Mouse (Mus musculus) embryonic facial prominence, embryonic 10.5 days (tissue): ENCODE measurements around the gene Ccl22. TPM values are rescaled to one million over a fixed set of nuclear protein-coding genes. Genes with fewer than 3 reads are reported as not detected.

ENCODE experiments used
- DNase-seq: peaks from one replicate; pipeline ENCODE4 v3.0.0-alpha.2; 2017; ENCODE audit warnings: low spot score
- H3K27ac ChIP-seq: fragments of 300-500 bp; sonication (generic); replicated peaks from 2 replicates; pipeline ENCODE4 v1.5.1; 2016; ENCODE audit warnings: mild to moderate bottlenecking
- H3K27me3 ChIP-seq: fragments of 300-500 bp; sonication (generic); replicated peaks from 2 replicates; pipeline ENCODE4 v1.6.1; 2016; ENCODE audit warnings: low read depth, mild to moderate bottlenecking; ENCODE audit not compliant: poor library complexity, severe bottlenecking
- H3K36me3 ChIP-seq: fragments of 300-500 bp; sonication (generic); replicated peaks from 2 replicates; pipeline ENCODE4 v1.6.1; 2016; ENCODE audit warnings: mild to moderate bottlenecking, moderate library complexity
- H3K4me1 ChIP-seq: fragments of 300-500 bp; sonication (generic); 2 replicates; pipeline ENCODE4 v1.6.1; 2016
- H3K4me3 ChIP-seq: fragments of 300-500 bp; sonication (generic); 2 replicates; pipeline ENCODE4 v1.5.1; 2016; ENCODE audit warnings: mild to moderate bottlenecking, moderate library complexity
- H3K9me3 ChIP-seq: fragments of 300-500 bp; sonication (generic); 2 replicates; pipeline ENCODE4 v1.6.1; 2016; ENCODE audit warnings: mild to moderate bottlenecking
- WGBS: fragments of 180-500 bp; shearing (Covaris S2); methylation state at CpG from one replicate; pipeline ENCODE4 v1.1.7; 2016; 5-methylcytosine and 5-hydroxymethylcytosine counted together
- polyA plus RNA-seq: library from polyadenylated mRNA; unstranded; fragments of >200 nt; fragmentation: Nextera tagmentation; extraction: Ambion mirVana; gene quantifications from 2 replicates; pipeline ENCODE4 v1.2.1, GENCODE M21; 2016

Ccl22 gene
- polyA plus RNA-seq, 1 experiment from 2014 or later: not detected

DNA sequence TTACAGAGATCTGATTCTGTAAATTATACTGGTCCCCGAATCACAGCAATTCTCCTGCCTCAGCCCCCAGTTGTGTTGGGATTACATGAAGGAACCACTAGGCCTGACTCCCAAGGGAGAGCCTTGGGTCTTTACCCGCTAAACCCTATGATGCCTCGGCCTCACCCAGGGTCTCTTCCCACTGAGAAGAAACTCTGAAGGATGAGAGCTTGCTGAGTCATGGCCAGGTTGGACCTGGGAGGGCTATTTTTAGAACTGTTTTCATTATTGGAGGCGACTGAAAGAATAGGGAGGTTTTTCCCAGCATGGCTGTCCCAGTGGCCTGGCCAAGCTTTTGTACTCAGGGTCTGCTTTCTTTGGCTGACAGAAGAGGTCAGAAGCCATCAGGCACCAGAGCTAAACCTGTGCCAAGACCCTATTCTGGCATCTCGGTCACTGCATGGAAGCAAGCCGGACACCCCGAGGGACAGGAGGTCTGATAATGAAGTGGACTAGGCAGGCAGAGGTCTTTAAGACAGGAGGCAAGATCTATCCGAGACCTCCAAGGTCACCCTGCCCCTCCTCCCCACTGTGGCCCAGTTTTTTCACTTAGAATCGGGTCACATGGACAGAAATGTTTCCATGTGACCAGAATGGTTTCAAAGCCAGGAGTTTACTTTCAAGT is 38.5 kb upstream of the Ccl22 start:
- no peaks in the 10 kb centered on the region for H3K36me3 ChIP-seq

DNA sequence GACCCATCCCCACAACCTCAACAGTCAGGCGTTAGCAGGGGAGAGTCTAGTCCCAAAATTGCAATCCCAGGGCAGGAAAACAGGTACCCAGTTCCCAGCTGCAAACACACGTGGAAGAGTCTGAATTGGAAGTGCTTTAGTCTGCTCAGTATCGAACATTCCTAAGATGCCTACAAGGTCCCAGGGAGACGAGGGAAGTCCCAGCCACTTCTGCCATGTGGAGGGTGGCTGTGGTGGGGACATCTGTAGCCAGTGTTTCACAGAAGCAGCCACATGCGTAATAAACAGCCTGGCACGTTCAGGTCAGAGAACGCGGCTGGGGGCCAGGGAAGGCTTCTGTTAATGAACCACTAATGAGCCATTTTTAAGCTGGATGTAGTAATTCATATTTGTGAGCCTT is 35.1 kb upstream of the Ccl22 start:
- 68% methylated on average over 8 of the region's 8 CpGs for WGBS
- no peak for DNase-seq

More for the DNA sequence above, 38.5 kb upstream of the Ccl22 start:
- H3K27me3 ChIP-seq: 0 out of 2 replicates have a peak, but pooled peaks cover 5% of the 10 kb centered on the region
- H3K4me3 ChIP-seq: no peak overlapping the region
- H3K9me3 ChIP-seq: no peaks in the 10 kb centered on the region
- no peak for DNase-seq
- 79% methylated on average over 9 of the region's 9 CpGs for WGBS
- H3K27ac ChIP-seq: no peak overlapping the region
- H3K4me1 ChIP-seq: peaks cover 11% of the 10 kb centered on the region; the same call in 1 of the 2 replicates

DNA sequence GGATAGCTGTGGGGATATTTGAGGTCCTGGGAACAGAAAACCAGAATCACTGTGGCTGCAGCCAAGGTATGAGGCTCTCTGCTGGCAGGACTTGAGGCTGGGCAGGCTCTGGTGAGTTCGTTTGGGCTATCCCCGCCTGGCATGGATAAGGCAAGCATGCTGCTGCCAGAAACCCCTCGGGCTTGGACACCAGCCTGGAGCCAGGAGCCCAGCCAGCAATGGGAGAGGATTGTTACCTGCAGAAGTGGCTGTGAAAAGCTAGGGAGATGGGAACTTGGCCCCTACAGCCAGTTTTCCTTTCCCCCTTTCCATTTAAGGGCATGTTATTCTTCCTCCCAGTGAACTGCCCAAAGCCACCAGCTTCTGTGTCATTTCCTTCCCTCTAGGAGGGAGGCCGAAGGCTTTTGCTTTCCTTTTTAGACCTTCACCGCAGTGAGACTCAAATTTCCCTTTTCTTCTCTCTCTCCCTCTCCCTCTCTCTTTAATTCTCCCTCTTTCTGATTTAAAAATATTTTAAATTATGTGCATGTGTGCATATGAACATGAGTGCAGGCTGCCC is 34.2 kb upstream of the Ccl22 start:
- no peak overlapping the region for H3K4me3 ChIP-seq
- no peak for DNase-seq
- no peak overlapping the region for H3K27ac ChIP-seq
- no peaks in the 10 kb centered on the region for H3K36me3 ChIP-seq
- no peaks in the 10 kb centered on the region for H3K9me3 ChIP-seq
- 65% methylated on average over 5 of the region's 5 CpGs for WGBS
- H3K27me3 ChIP-seq: no peaks in the 10 kb centered on the region
- peaks cover 8% of the 10 kb centered on the region; the same call in 1 of the 2 replicates for H3K4me1 ChIP-seq

More for the DNA sequence above, 35.1 kb upstream of the Ccl22 start:
- H3K4me3 ChIP-seq: no peak overlapping the region
- no peak overlapping the region for H3K27ac ChIP-seq
- H3K9me3 ChIP-seq: no peaks in the 10 kb centered on the region
- H3K36me3 ChIP-seq: no peaks in the 10 kb centered on the region
- peaks cover 8% of the 10 kb centered on the region; the same call in 1 of the 2 replicates for H3K4me1 ChIP-seq
- H3K27me3 ChIP-seq: 0 out of 2 replicates have a peak, but pooled peaks cover 1% of the 10 kb centered on the region

DNA sequence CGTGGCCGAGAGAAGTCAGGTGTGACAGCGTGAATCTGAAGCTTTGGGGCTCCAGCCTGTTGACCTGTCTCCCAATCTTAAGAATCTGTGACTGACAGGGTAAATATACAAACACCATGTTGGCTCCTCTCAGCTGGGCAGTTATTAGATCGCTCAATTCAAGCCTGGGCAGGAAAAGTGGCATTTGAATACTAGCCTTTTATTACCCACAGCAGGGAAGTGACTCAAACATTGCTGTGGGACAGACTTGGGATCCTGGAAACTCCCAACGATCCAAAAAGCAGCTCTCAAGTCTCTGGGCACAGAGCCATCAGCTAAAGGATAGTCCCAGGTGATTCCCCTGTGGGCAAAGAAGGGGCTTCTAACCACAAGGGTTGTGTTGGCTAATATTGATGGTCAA is 30.8 kb upstream of the Ccl22 start:
- no peak for DNase-seq
- Histone ChIP-seq H3K27ac (no peak overlapping the region), H3K4me3 (no peak overlapping the region), H3K36me3 (no peaks in the 10 kb centered on the region), H3K9me3 (no peaks in the 10 kb centered on the region), H3K27me3 (no peaks in the 10 kb centered on the region), H3K4me1 (no peaks in the 10 kb centered on the region)
- WGBS: 60% methylated on average over 5 of the region's 5 CpGs

DNA sequence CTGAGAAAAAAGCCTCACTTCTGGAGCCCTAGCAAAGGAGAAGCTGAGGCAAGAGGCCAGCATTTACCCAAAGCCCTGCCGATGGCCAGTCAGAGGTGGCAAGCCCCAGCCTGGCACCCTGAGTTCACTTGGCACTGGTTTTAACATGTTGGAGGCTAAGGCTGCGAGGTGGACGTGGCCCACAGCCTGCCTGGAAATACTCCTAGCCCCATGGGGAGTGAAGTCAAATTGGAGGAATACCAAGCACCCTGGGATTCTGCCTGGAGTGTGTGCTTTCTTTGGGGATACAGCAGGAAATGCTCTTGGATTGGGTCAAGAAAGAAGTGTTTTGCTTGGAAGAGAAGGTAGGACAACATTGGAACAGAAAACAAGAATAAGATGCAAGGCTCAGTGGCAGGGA is 29.5 kb upstream of the Ccl22 start:
- no peak for DNase-seq
- H3K36me3 ChIP-seq: no peaks in the 10 kb centered on the region
- no peaks in the 10 kb centered on the region for H3K27me3 ChIP-seq
- no peaks in the 10 kb centered on the region for H3K9me3 ChIP-seq
- no peak overlapping the region for H3K4me3 ChIP-seq
- no peaks in the 10 kb centered on the region for H3K4me1 ChIP-seq
- H3K27ac ChIP-seq: no peak overlapping the region
- 83% methylated on average over 3 of the region's 3 CpGs for WGBS

DNA sequence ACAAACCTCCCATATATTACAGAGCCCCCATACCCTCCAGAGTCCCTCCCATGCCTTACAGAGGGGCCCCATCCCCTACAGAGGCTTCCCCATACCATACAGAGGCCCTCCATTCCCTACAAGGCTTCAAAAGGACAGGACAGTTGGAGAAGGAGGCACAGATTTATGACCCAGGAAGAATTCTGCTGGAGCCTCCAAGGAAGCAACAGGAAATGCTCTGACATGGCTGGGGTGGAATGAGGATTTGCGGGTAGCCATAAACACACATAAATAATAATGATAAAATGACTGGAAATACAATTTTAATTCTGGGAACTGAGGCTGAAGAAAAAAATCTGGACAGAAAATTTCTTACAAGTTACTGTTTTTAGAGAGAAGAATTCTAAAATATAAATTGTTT is 28.5 kb upstream of the Ccl22 start:
- H3K4me1 ChIP-seq: no peaks in the 10 kb centered on the region
- no peaks in the 10 kb centered on the region for H3K36me3 ChIP-seq
- H3K27me3 ChIP-seq: no peaks in the 10 kb centered on the region
- H3K4me3 ChIP-seq: no peak overlapping the region
- H3K27ac ChIP-seq: no peak overlapping the region
- DNase-seq: no peak
- WGBS: 91% methylated on average over 1 of the region's 1 CpGs
- no peaks in the 10 kb centered on the region for H3K9me3 ChIP-seq

DNA sequence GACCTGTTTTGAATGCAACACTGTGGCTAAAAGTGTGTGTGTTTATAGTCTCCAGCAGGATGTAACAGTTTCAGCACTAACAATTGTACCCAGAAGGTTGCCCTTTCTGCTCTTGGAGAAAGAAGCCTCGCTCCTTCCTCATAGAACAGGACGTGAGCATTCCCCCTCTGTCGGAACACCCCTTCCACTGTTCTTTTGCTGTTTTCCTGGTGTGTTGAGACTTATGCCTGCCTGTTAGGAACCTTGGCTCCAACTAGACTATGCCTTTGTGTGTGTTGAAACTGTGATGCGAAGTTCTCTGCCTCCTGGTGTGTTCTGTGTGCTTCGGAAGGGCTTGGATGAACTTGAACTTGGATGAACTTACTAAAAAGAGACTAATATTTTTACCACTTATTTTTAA is 19.4 kb upstream of the Ccl22 start:
- Histone ChIP-seq H3K27me3 (no peaks in the 10 kb centered on the region), H3K4me1 (no peaks in the 10 kb centered on the region), H3K9me3 (no peaks in the 10 kb centered on the region), H3K27ac (no peak overlapping the region), H3K4me3 (no peak overlapping the region), H3K36me3 (no peaks in the 10 kb centered on the region)
- no peak for DNase-seq
- 88% methylated on average over 5 of the region's 5 CpGs for WGBS

DNA sequence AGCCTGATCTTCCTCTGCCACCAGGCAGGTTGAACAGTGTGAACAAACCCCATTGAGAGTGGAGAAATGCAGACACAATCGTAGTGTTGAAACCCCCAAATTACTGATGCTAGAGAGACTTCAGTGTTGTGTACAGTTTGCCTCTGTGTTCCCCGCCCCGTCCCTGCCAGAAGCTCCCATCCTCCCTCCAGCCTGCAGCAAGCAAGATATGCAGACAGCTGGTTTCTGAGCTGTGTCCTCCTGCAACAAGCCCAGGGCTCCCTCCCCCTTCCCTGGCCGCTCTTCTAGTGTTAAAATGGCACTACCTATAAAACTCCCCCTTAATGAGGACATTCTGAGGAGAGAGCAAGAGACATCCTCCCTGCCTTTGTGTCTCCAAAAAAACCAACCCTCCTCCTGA is 16.1 kb upstream of the Ccl22 start:
- no peak for DNase-seq
- 71% methylated on average over 4 of the region's 4 CpGs for WGBS
- H3K27ac ChIP-seq: no peak overlapping the region
- H3K4me1 ChIP-seq: no peaks in the 10 kb centered on the region
- no peaks in the 10 kb centered on the region for H3K9me3 ChIP-seq
- H3K27me3 ChIP-seq: no peaks in the 10 kb centered on the region
- H3K4me3 ChIP-seq: no peak overlapping the region
- no peaks in the 10 kb centered on the region for H3K36me3 ChIP-seq

DNA sequence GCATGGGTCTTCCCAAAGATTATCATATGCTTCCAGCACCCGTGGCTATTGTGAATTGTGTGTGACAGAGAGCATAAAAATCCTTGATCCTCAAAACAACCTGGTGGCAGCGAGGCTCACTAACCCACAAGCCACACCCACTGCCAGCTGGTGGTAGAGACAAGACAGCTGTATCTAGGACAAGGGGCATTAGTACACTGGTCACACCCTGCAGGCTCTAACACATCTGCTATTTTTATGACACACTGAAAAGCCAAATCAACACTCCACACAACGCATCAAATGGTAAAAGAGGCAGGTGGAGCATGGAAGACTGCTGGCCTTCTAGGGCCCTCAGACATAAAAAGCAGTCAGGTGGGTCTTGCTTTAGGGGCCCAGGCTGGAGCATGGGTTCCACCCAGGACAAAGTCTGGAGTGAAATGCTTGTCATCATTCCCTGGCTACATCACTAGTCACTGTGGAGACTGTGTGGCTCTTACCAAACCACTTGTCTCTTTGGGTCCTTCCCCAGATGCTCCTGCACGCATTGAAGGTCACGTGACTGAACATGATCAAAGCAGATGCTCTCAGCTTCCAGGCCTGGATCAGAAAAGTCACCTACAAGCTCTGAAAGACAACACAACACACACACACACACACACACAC is 11.4 kb upstream of the Ccl22 start:
- Histone ChIP-seq H3K4me3 (no peak overlapping the region), H3K36me3 (no peaks in the 10 kb centered on the region), H3K27me3 (no peaks in the 10 kb centered on the region), H3K27ac (no peak overlapping the region), H3K9me3 (no peaks in the 10 kb centered on the region), H3K4me1 (no peaks in the 10 kb centered on the region)
- no peak for DNase-seq
- WGBS: 82% methylated on average over 5 of the region's 5 CpGs

DNA sequence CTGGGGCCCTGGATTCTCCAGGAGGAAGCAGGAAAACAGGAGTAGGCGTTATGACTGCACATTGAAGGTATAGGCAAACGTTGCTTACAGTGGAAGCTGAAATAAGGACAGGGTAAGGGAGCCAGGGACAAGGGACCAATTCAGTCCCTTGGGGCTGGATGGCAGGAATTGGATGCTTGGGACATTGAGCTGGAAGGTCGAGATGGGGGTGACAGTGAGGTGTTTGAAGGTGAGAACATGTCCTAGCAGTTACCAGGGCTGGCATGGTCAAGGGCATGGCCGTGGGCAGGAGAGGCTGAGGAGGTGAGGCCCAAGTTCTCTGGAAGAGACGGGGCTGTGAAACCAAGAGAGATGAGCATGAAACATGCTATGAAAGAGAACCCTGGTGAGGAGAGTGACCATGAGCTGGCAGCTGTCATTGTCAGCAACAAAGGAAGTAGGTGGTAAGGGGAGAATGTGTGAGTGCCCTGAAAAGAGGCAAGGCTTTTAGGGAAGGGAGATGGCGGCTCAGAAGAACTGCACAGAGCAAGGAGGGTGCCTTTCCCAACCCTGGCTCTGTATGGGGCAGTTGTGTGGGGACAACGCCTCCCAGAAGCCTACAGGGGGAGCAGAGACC is 10.5 kb upstream of the Ccl22 start:
- DNase-seq: no peak
- H3K4me3 ChIP-seq: no peak overlapping the region
- WGBS: 75% methylated on average over 7 of the region's 7 CpGs
- no peaks in the 10 kb centered on the region for H3K4me1 ChIP-seq
- no peaks in the 10 kb centered on the region for H3K36me3 ChIP-seq
- no peaks in the 10 kb centered on the region for H3K27me3 ChIP-seq
- no peak overlapping the region for H3K27ac ChIP-seq
- no peaks in the 10 kb centered on the region for H3K9me3 ChIP-seq

DNA sequence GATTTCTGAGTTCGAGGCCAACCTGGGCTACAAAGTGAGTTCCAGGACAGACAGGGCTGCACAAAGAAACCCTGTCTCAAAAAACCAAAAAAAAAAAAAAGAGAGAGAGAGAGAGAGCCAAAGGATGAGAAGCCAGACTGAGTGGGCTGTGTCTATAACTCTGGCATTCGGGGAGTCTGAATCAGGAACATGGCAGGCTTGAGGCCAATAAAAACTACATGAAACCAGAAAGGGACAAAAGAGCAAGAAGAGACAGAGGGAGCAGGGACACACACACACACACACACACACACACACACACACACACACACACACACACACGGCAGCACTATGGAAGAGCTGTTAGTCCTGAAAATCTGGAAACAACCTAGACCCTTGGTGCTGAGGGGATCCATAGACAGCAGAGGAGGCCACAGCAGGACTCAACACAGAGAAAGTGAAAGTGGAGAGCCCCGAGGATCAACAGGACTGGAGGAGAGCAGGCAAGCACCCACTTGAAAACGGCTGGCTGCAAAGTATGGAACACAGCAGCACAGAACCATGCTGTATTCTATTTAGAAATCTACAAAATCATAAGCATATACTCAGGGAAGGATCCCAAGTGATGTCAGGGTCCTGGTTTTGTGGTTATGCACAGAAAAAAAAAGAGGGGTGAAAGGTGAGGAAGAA is 9.8 kb upstream of the Ccl22 start:
- no peaks in the 10 kb centered on the region for H3K9me3 ChIP-seq
- H3K4me3 ChIP-seq: no peak overlapping the region
- no peaks in the 10 kb centered on the region for H3K36me3 ChIP-seq
- no peaks in the 10 kb centered on the region for H3K27me3 ChIP-seq
- no peaks in the 10 kb centered on the region for H3K4me1 ChIP-seq
- no peak overlapping the region for H3K27ac ChIP-seq
- 85% methylated on average over 5 of the region's 5 CpGs for WGBS
- DNase-seq: no peak

DNA sequence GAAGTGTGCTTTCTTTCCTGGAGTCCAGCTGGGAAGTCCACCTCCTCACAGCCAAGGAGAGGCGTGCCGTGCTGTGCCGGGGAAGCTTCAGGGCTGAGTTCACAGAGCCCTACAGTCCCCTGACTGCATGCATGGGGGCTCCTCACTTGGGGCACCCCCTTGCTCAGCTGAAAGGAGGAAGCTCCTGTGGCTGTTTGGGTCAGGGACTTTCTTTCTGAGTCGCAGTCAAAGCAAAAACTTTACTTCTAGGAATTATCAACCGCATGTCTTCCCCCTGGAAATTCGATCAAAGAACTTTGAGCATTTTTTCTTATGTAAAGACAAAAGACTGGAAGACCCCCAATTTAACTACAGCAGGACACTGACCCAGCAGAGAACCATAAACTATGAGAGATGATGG is 5.6 kb upstream of the Ccl22 start:
- no peak overlapping the region for H3K4me3 ChIP-seq
- no peaks in the 10 kb centered on the region for H3K4me1 ChIP-seq
- no peak overlapping the region for H3K27ac ChIP-seq
- DNase-seq: no peak
- no peaks in the 10 kb centered on the region for H3K27me3 ChIP-seq
- H3K36me3 ChIP-seq: no peaks in the 10 kb centered on the region
- WGBS: 85% methylated on average over 6 of the region's 6 CpGs
- H3K9me3 ChIP-seq: no peaks in the 10 kb centered on the region
